Mouse (Mus musculus): Measurements from ENCODE around the gene Gng12.
"Not testable (repeated sequence)": the region's sequence is repeated elsewhere in the genome, so short reads cannot be mapped to it uniquely, and the experiment has no call there.

The Gng12 gene

GRCm38 (mm10) chr6:66896119-66896920 lies at the start of gene Gng12:
Gene Gng12, plus strand, starts transcription at chr6:66896397.
- peak; percentile 87 to 90 for DNase-seq (ENCODE audit: low spot score in 2 of 2)

- DNase-seq (ENCODE audit: low spot score in 2 of 2) = no peak
Measured at GRCm38 (mm10) chr6:66848936-66849335, 47.3 kb upstream of the Gng12 start.

- DNase-seq (ENCODE audit: low spot score in 2 of 2) = no peak
Measured at GRCm38 (mm10) chr6:66856236-66856635, 40.0 kb upstream of the Gng12 start.

- no peak for DNase-seq (ENCODE audit: low spot score in 2 of 2)
Measured at GRCm38 (mm10) chr6:66858356-66858755, 37.8 kb upstream of the Gng12 start.

- DNase-seq (ENCODE audit: low spot score in 2 of 2) = no peak
Measured at GRCm38 (mm10) chr6:66859391-66859790, 36.8 kb upstream of the Gng12 start.

GRCm38 (mm10) chr6:66864463-66864862 lies 31.7 kb upstream of the Gng12 start:
- no peak for DNase-seq (ENCODE audit: low spot score in 2 of 2)

- DNase-seq (ENCODE audit: low spot score in 2 of 2) = no peak
Measured at GRCm38 (mm10) chr6:66866295-66866694, 29.9 kb upstream of the Gng12 start.

GRCm38 (mm10) chr6:66877048-66877447 lies 19.1 kb upstream of the Gng12 start:
- not testable (repeated sequence) for DNase-seq (ENCODE audit: low spot score in 2 of 2)

GRCm38 (mm10) chr6:66890349-66891158 lies 5.6 kb upstream of the Gng12 start:
- DNase-seq (ENCODE audit: low spot score in 2 of 2) = no peak

GRCm38 (mm10) chr6:66893950-66894349 lies 2.2 kb upstream of the Gng12 start:
- DNase-seq (ENCODE audit: low spot score in 2 of 2) = no peak

GRCm38 (mm10) chr6:66894999-66895398 lies 1.2 kb upstream of the Gng12 start:
- DNase-seq (ENCODE audit: low spot score in 2 of 2) = no peak

GRCm38 (mm10) chr6:66896921-66897645 lies 886 bp downstream of the Gng12 start:
- no peak for DNase-seq (ENCODE audit: low spot score in 2 of 2)

GRCm38 (mm10) chr6:66897994-66898393 lies 1.8 kb downstream of the Gng12 start:
- no peak for DNase-seq (ENCODE audit: low spot score in 2 of 2)

GRCm38 (mm10) chr6:66901926-66902325 lies 5.7 kb downstream of the Gng12 start:
- no peak for DNase-seq (ENCODE audit: low spot score in 2 of 2)

GRCm38 (mm10) chr6:66903206-66903605 lies 7.0 kb downstream of the Gng12 start:
- DNase-seq (ENCODE audit: low spot score in 2 of 2) = no peak

GRCm38 (mm10) chr6:66903720-66904119 lies 7.5 kb downstream of the Gng12 start:
- no peak for DNase-seq (ENCODE audit: low spot score in 2 of 2)

GRCm38 (mm10) chr6:66906244-66906643 lies 10.0 kb downstream of the Gng12 start:
- no peak for DNase-seq (ENCODE audit: low spot score in 2 of 2)

- DNase-seq (ENCODE audit: low spot score in 2 of 2) = no peak
Measured at GRCm38 (mm10) chr6:66908327-66908973, 12.3 kb downstream of the Gng12 start.

GRCm38 (mm10) chr6:66910493-66911435 lies 14.6 kb downstream of the Gng12 start:
- DNase-seq (ENCODE audit: low spot score in 2 of 2) = no peak

- no peak for DNase-seq (ENCODE audit: low spot score in 2 of 2)
Measured at GRCm38 (mm10) chr6:66913355-66913754, 17.2 kb downstream of the Gng12 start.

GRCm38 (mm10) chr6:66915592-66915991 lies 19.4 kb downstream of the Gng12 start:
- no peak for DNase-seq (ENCODE audit: low spot score in 2 of 2)
